Mouse (Mus musculus): ENCODE measurements at regions not wholly inside any gene's neighbourhood (a gene's known extent, or its start where the extent isn't known, plus 50 kb on each side); places are given as distances from the start of the nearest gene placed in this dataset.
A peak's percentile ranks its signal among the peaks of the same experiment; 100 is the strongest.

DNA sequence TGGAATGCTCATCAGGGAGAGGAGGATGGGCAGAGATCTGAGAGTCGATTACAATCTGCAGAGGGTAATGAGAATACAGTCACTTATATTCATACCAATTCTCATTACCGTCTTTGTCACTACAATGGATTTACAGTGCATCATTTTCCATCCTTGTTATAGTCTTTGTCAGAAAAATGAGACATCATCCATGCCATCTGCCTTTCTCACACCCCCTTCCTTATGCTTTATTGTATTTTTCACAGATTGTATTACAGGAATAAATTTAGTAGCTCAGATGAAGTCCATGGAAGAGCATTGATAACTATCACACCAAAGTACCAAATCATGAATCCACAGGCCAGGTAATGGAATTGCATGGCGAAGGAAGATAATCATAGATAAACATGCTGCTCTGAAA lies 779.5 kb downstream of the Cenpc1 start:
- no peak for DNase-seq (ENCODE audit: low spot score)

DNA sequence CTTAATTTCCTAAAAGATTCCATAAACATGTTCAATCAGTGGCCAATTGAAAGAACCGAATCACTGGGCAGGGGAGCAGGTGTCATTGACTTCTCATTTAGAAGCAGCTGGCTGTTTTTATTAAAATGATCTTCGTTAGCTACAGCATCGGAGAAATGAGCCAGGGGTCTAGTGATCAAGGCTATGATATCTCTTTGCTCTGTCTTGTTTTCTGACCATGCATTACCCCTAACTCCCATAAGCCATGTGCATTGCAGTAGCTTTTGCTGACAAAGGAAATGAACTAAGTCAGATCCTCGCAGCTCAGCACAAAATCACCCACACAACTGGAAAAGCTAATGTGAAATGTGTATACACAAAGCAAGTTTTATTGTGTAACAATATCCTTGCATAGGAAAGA lies 816.9 kb downstream of the Cenpc1 start:
- DNase-seq (ENCODE audit: low spot score) = no peak

DNA sequence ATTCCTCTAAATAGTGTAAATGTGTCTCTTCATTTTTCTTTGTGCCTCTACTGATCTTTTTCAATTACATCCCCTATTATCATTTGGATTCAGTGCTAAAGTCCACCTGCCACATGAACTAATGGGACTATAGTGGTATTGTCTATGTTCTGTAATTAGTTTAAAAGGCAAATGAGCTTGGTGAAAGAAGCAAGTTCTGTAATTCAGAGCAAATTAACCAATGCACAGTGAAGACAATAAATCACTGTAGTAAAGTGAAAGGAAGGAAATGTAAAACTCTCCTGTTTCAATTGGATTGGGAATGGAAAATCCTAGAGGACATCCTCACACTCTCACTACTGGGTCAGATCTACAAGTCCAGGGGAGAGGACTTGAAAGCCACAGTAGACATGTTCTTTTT lies 823.2 kb upstream of the Epha5 start:
- peak; percentile 7 for DNase-seq (ENCODE audit: low spot score)

DNA sequence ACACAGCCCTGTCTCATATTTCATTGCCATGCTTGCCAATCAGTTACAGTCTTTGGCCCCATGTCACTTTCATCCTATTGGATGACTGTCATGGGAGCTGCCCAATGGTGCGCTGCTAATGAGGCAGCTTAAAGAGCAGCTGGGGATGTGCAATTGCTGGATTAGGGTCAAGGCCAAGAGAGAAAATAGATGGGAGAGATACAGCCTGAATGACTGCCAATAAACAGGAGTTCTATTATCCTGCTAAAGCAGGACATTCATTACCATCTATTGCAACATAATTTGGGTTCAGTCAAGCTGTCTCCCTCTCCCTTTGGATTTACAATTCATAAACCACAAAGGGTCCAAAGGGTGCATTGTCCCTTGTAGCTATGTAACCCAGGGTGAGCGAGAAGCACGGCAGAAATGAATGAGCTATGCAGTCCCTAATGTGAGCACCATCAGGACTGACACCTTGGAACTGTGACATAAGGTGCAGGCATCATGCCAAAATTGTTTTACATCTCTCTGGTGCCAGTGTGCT lies 822.4 kb upstream of the Epha5 start:
- DNase-seq (ENCODE audit: low spot score) = peak; percentile 72
